Mouse (Mus musculus) ES-E14 (cell line): ENCODE measurements around the gene A730061H03Rik.

Source experiments
- CHD2 ChIP-seq: IDR thresholded peaks from 2 replicates; pipeline ENCODE4 v1.6.1; 2014; ENCODE audit warnings: mild to moderate bottlenecking, low read depth, low read length, inconsistent platforms
- HCFC1 ChIP-seq: IDR thresholded peaks from 2 replicates; pipeline ENCODE4 v1.6.1; 2012; ENCODE audit warnings: low read length, inconsistent platforms, borderline replicate concordance; ENCODE audit not compliant: insufficient read depth
- MAFK ChIP-seq: IDR thresholded peaks from 2 replicates; pipeline ENCODE4 v1.6.1; 2014; ENCODE audit warnings: mild to moderate bottlenecking, low read depth, low read length, inconsistent platforms; ENCODE audit not compliant: insufficient read depth
- ZC3H11A ChIP-seq: IDR thresholded peaks from 2 replicates; pipeline ENCODE4 v1.6.1; 2012; ENCODE audit warnings: low read depth, mild to moderate bottlenecking, inconsistent platforms, low read length, borderline replicate concordance
- ZNF384 ChIP-seq: IDR thresholded peaks from 2 replicates; pipeline ENCODE4 v1.6.1; 2012; ENCODE audit warnings: low read depth, low read length, inconsistent platforms

- TF ChIP-seq ZNF384 (no peak), HCFC1 (no peak), CHD2 (no peak), ZC3H11A (no peak), MAFK (no peak)
Observed at GRCm38 (mm10) chr14:55580731-55581130, 20.5 kb upstream of the A730061H03Rik start.
